Mouse (Mus musculus) heart, adult 2 months (tissue): ENCODE data around the gene Lysmd1.

Source experiments
- CTCF ChIP-seq: fragments of 200-600 bp; IDR thresholded peaks from 2 replicates; pipeline ENCODE4 v1.8.1; 2022; ENCODE audit warnings: antibody characterized with exemption, mild to moderate bottlenecking, moderate library complexity
- POLR2A ChIP-seq: fragments of 200-500 bp; IDR thresholded peaks from 2 replicates; pipeline ENCODE4 v1.6.1; 2011; ENCODE audit warnings: mild to moderate bottlenecking, low read depth, low read length, control low read depth; ENCODE audit not compliant: insufficient read depth

DNA sequence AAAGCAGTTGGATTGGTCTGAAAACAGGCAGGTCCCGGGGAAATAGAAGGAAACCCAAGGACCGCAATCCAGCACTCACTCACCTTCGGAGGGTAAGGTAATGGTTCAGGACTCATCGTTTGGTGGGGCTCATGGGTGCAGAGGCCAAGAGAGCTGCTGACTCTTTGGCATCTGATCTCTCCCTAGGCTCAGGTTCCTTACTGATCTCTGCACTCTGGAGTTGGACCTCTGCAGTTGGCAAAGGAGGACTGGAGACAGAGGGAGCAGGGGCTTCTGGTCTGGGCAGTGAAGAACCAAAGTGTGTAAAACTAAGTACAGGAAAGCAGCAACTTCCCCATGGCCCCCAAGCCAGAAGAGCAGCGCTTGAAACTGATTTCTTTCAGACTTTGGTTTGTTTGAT is 3.8 kb upstream of the Lysmd1 start:
- TF ChIP-seq CTCF, result no peak
- TF ChIP-seq POLR2A, result no peak
